Mouse (Mus musculus): Measurements from ENCODE around the gene Grin2c. TPM values are rescaled to one million over a fixed set of nuclear protein-coding genes. Genes with fewer than 3 reads are reported as not detected.

Grin2c gene
- polyA plus RNA-seq, 1 experiment from 2014 or later, result 0.24 TPM

DNA sequence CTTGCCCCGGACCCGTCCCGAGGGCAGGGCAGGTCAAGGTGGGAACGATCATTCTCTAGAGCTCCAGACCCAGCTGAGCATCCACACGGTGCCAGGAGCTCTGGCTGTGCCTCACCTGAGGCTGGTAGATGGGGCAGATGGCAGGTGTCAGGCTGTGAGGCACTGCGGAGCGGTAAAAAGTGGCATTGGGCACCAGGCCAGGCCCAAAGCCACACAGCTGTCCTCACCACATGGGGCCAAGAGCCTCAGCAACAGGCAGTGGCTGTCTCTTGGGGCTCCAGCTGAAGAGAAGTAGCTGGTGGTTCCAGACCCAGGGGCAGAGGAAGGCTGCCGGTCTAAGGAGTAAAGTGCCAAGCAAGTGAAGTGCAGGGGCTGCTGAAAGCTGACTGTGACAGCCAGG is 20.7 kb downstream of the Grin2c start:
- H3K9ac ChIP-seq (replicated peaks; ENCODE audit: low read depth, low read length), result no peak overlapping the region
- H3K9me3 ChIP-seq (ENCODE audit: control insufficient read depth, low read length), result no peaks in the 10 kb centered on the region
- 42% methylated on average over 8 of the region's 8 CpGs for WGBS
- no peak for ATAC-seq (ENCODE audit: low read depth)
- H3K4me1 ChIP-seq (ENCODE audit: control insufficient read depth, insufficient read depth, low read length), result peaks cover 15% of the 10 kb centered on the region
- no peak overlapping the region for H3K4me3 ChIP-seq (ENCODE audit: low read depth, low read length)
- no peak overlapping the region for H3K4me2 ChIP-seq (ENCODE audit: low read depth, low read length)
- no peak overlapping the region for H3K27ac ChIP-seq (ENCODE audit: low read depth, low read length)
- H3K27me3 ChIP-seq (ENCODE audit: control insufficient read depth, insufficient read depth, low read length), result peaks cover 31% of the 10 kb centered on the region
- no peaks in the 10 kb centered on the region; the same call in 1 of the 2 replicates for H3K36me3 ChIP-seq (ENCODE audit: control insufficient read depth, insufficient read depth, low read length)

DNA sequence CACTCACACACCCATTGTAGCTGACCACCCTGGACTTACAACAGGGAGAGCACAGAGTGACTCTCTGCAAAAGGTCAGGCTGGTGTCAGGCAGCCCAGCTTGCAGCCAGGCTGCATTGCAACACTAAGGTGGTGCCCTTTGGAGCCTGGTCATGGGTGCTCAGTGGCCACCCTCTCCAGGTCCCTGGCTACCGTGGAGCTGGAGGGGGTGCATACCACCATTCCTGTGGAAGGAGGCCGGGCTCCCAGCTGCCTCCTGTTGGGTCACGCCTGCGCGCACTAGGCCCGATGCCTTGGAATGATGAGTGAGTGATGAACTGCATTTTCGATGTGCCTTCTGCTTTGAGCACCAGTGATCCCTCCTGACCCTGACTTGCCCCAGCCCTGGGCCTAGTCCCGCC is 22.2 kb downstream of the Grin2c start:
- peaks cover 15% of the 10 kb centered on the region for H3K4me1 ChIP-seq (ENCODE audit: control insufficient read depth, insufficient read depth, low read length)
- no peak overlapping the region for H3K9ac ChIP-seq (replicated peaks; ENCODE audit: low read depth, low read length)
- WGBS, result 89% methylated on average over 8 of the region's 8 CpGs
- no peak overlapping the region for H3K4me2 ChIP-seq (ENCODE audit: low read depth, low read length)
- H3K36me3 ChIP-seq (ENCODE audit: control insufficient read depth, insufficient read depth, low read length), result no peaks in the 10 kb centered on the region; the same call in 1 of the 2 replicates
- no peak overlapping the region for H3K4me3 ChIP-seq (ENCODE audit: low read depth, low read length)
- no peak overlapping the region for H3K27ac ChIP-seq (ENCODE audit: low read depth, low read length)
- peaks cover 18% of the 10 kb centered on the region for H3K27me3 ChIP-seq (ENCODE audit: control insufficient read depth, insufficient read depth, low read length)
- no peak for ATAC-seq (ENCODE audit: low read depth)
- no peaks in the 10 kb centered on the region for H3K9me3 ChIP-seq (ENCODE audit: control insufficient read depth, low read length)

DNA sequence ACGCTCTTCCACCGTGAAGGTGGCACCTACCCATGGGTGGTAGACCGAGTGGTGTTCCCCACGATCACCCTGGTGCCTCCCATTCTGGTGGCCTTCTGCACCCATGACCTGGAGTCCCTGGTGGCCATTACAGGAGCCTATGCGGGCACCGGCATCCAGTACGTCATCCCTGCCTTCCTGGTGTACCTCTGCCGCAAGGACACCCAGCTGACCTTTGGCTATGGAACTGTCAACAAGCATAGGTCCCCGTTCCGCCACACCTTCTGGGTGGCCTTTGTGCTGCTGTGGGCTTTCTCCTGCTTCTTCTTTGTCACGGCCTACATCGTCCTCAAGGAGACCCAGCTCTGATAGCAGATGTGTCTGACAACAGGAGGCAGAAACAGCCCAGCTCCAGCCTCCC is 23.3 kb downstream of the Grin2c start:
- Histone ChIP-seq H3K27ac (ENCODE audit: low read depth, low read length) (no peak overlapping the region), H3K4me3 (ENCODE audit: low read depth, low read length) (no peak overlapping the region), H3K9me3 (ENCODE audit: control insufficient read depth, low read length) (no peaks in the 10 kb centered on the region), H3K9ac (replicated peaks; ENCODE audit: low read depth, low read length) (no peak overlapping the region), H3K4me2 (ENCODE audit: low read depth, low read length) (no peak overlapping the region), H3K4me1 (ENCODE audit: control insufficient read depth, insufficient read depth, low read length) (peaks cover 13% of the 10 kb centered on the region), H3K27me3 (ENCODE audit: control insufficient read depth, insufficient read depth, low read length) (peaks cover 8% of the 10 kb centered on the region), H3K36me3 (ENCODE audit: control insufficient read depth, insufficient read depth, low read length) (no peaks in the 10 kb centered on the region; the same call in 1 of the 2 replicates)
- WGBS, result 95% methylated on average over 12 of the region's 12 CpGs
- ATAC-seq (ENCODE audit: low read depth), result no peak

DNA sequence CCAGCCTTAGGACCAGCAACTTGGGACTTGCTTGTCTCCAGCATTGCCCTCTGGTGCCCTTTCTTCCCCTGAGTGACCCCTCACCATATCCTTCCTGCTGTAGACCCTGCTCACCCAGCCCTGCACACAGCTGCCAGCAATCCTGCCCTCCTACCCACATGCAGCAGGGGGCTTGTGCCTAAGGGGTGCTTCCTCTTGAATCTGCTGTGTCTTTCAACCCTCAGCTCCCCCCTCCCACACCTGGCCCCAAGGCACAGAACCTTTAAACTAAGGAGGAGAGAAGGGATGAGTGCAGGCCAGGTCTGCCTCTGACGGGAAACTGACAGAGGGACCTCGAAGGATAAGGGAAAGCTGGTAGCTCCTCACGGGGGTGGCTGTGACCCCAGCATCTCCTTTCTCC is 24.3 kb downstream of the Grin2c start:
- no peaks in the 10 kb centered on the region; the same call in 1 of the 2 replicates for H3K36me3 ChIP-seq (ENCODE audit: control insufficient read depth, insufficient read depth, low read length)
- peaks cover 13% of the 10 kb centered on the region for H3K4me1 ChIP-seq (ENCODE audit: control insufficient read depth, insufficient read depth, low read length)
- H3K27me3 ChIP-seq (ENCODE audit: control insufficient read depth, insufficient read depth, low read length), result no peaks in the 10 kb centered on the region; the same call in 1 of the 2 replicates
- no peak for ATAC-seq (ENCODE audit: low read depth)
- H3K27ac ChIP-seq (ENCODE audit: low read depth, low read length), result no peak overlapping the region
- H3K9ac ChIP-seq (replicated peaks; ENCODE audit: low read depth, low read length), result no peak overlapping the region
- H3K9me3 ChIP-seq (ENCODE audit: control insufficient read depth, low read length), result no peaks in the 10 kb centered on the region
- no peak overlapping the region for H3K4me3 ChIP-seq (ENCODE audit: low read depth, low read length)
- 77% methylated on average over 3 of the region's 3 CpGs for WGBS
- H3K4me2 ChIP-seq (ENCODE audit: low read depth, low read length), result no peak overlapping the region

DNA sequence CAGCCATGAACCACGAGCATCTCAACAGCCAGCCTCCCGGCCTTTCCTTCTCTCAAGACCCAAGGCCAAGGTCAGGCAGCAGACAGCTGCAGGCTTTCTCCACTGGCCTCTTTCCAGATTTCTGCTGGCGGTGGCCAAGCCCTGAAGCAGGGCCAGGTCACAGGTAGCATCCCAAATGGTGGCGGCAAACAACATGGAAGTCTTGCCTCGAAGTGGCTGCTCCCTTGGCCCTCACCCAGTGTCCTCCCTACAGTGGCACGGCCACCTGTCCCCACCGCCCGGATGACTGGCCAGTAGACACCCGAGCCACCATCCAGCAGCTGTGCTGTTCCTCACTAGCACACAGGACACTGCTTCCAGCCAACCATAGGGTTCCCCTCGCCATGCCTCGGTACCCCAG is 25.6 kb downstream of the Grin2c start:
- Histone ChIP-seq H3K36me3 (ENCODE audit: control insufficient read depth, insufficient read depth, low read length) (no peaks in the 10 kb centered on the region; the same call in 1 of the 2 replicates), H3K9me3 (ENCODE audit: control insufficient read depth, low read length) (no peaks in the 10 kb centered on the region), H3K9ac (replicated peaks; ENCODE audit: low read depth, low read length) (0 out of 2 replicates have a peak overlapping the region, but pooled peaks have one; percentile 8), H3K4me2 (ENCODE audit: low read depth, low read length) (no peak overlapping the region), H3K4me1 (ENCODE audit: control insufficient read depth, insufficient read depth, low read length) (peaks cover 13% of the 10 kb centered on the region), H3K27me3 (ENCODE audit: control insufficient read depth, insufficient read depth, low read length) (no peaks in the 10 kb centered on the region; the same call in 1 of the 2 replicates), H3K27ac (ENCODE audit: low read depth, low read length) (no peak overlapping the region), H3K4me3 (ENCODE audit: low read depth, low read length) (no peak overlapping the region)
- WGBS, result 54% methylated on average over 11 of the region's 11 CpGs
- no peak for ATAC-seq (ENCODE audit: low read depth)

DNA sequence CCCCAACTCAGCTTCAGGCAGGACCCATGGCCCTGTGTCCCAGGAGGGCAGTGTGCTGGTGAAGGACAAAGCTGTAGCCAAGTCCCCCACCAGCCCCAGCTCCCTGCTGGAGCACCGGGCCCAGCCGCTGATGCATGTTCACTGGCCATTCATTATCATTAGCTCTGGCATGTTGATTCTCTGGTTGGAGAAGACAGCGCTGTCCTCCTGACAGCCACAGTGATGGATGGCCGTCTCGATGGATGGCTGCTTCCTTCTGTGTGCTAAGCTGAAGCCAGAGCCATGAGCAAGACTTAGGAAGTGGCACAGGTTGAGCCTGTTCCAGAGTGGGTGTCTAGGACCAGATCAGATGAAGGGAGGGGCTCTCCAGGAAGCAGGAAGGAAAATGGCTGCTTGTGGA is 30.5 kb downstream of the Grin2c start:
- no peaks in the 10 kb centered on the region for H3K36me3 ChIP-seq (ENCODE audit: control insufficient read depth, insufficient read depth, low read length)
- peaks cover 45% of the 10 kb centered on the region for H3K4me1 ChIP-seq (ENCODE audit: control insufficient read depth, insufficient read depth, low read length)
- ATAC-seq (ENCODE audit: low read depth), result peak; percentile 39; the same call in 1 of the 2 replicates
- whole genome bisulfite sequencing, result 4% methylated on average over 5 of the region's 5 CpGs
- H3K9me3 ChIP-seq (ENCODE audit: control insufficient read depth, low read length), result no peaks in the 10 kb centered on the region
- no peak overlapping the region for H3K4me3 ChIP-seq (ENCODE audit: low read depth, low read length)
- H3K27me3 ChIP-seq (ENCODE audit: control insufficient read depth, insufficient read depth, low read length), result no peaks in the 10 kb centered on the region
- H3K4me2 ChIP-seq (ENCODE audit: low read depth, low read length), result no peak overlapping the region
- peak overlapping the region; percentile 44 for H3K27ac ChIP-seq (ENCODE audit: low read depth, low read length)
- no peak overlapping the region for H3K9ac ChIP-seq (replicated peaks; ENCODE audit: low read depth, low read length)

DNA sequence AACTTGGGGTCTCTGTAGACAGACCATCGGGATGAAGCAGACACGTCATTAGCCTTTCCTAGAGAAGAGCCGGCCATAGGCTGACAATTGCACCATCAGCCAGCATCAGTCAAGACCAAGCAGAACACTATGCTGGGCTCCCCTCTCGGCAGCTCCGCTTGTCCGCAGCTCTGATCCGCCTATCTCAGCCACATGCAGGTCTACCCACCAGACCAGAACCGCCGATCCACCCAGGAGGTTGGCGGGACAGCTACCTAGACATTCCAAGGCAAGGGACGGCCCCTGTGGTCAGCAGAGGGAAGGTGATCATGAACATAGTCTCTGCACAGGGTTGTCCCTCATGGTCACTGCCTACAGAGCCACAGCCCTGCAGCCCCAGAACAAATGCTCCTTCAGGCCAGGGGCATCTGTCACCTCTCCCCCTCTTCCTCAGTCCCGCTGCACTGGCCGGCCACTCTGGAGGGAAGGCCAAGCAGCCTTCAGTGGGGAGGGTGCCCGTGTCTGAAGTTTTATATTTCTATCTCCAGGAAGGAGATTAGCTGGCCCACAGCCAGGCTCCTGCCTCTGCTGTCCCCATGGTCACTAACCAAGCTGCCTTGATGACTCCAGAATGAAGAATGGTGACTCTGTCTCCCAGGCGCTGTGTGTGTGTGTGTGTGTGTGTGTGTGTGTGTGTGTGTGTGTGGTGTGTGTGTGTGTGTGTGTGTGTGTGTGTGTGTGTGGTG is 32.6 kb downstream of the Grin2c start:
- Histone ChIP-seq H3K9ac (replicated peaks; ENCODE audit: low read depth, low read length) (no peak overlapping the region), H3K36me3 (ENCODE audit: control insufficient read depth, insufficient read depth, low read length) (no peaks in the 10 kb centered on the region), H3K27ac (ENCODE audit: low read depth, low read length) (no peak overlapping the region), H3K4me2 (ENCODE audit: low read depth, low read length) (no peak overlapping the region), H3K4me3 (ENCODE audit: low read depth, low read length) (no peak overlapping the region), H3K27me3 (ENCODE audit: control insufficient read depth, insufficient read depth, low read length) (no peaks in the 10 kb centered on the region), H3K4me1 (ENCODE audit: control insufficient read depth, insufficient read depth, low read length) (peaks cover 46% of the 10 kb centered on the region), H3K9me3 (ENCODE audit: control insufficient read depth, low read length) (no peaks in the 10 kb centered on the region)
- 81% methylated on average over 14 of the region's 15 CpGs for WGBS
- no peak for ATAC-seq (ENCODE audit: low read depth)

DNA sequence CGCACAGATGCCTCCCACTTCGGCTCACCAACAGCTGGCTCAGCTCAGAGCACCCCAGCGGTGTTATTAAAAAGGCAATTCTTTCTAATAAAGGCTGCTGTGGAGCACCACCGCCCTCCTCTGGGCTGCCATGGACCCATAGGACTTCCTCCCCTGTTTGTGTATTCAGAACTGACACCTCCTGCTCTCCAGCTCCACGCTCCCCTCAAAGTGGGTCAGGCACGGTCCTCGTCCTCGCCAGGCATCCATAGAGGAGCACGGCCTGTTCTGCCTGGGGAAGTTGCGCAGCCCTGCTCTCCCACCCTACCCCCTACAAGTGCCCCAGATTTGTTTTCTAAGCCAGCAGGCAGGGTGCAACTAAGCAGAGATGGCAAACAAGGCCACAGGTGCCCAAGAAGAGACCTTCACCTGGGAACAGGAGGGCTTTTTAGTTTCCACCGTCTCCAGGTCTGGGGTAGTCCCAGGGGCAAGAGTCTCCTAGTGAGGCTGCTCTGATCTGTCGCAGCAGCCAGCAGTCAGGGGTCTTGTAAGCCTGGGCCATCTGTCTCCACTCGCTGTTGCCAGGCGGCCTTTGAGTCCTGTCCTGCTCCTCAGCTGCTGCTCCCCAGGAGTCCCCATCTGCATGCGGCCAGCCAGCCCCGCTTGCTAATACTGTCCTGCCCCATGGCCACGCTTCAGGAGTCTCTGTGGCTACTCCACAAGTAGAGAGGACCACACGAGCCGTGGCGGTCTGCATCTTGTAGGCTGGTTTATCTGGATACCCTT is 33.3 kb downstream of the Grin2c start:
- ATAC-seq (ENCODE audit: low read depth), result no peak
- H3K9ac ChIP-seq (replicated peaks; ENCODE audit: low read depth, low read length), result no peak overlapping the region
- H3K27me3 ChIP-seq (ENCODE audit: control insufficient read depth, insufficient read depth, low read length), result no peaks in the 10 kb centered on the region
- H3K9me3 ChIP-seq (ENCODE audit: control insufficient read depth, low read length), result no peaks in the 10 kb centered on the region
- no peak overlapping the region for H3K4me3 ChIP-seq (ENCODE audit: low read depth, low read length)
- H3K4me2 ChIP-seq (ENCODE audit: low read depth, low read length), result no peak overlapping the region
- H3K27ac ChIP-seq (ENCODE audit: low read depth, low read length), result no peak overlapping the region
- H3K4me1 ChIP-seq (ENCODE audit: control insufficient read depth, insufficient read depth, low read length), result peaks cover 46% of the 10 kb centered on the region
- 33% methylated on average over 20 of the region's 20 CpGs for WGBS
- no peaks in the 10 kb centered on the region for H3K36me3 ChIP-seq (ENCODE audit: control insufficient read depth, insufficient read depth, low read length)

DNA sequence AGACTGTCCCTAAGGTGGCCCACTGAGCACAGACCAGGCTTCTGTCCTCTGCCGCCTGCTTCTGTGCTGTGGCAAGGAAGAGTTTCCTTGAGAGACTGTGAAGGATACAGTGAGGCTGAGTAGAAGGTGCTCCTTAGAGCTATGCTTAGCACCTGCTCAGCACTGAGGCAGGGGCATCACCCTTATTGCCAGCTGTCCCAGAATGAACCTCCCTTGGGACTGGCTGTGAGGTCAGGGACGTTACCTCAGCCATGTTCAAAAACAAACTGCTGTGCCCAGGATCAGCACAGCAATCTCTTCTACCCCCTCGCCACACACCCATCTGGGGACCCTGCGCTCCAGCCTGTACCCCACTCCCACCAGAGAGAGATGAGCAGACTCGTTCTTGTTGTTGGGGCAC is 34.2 kb downstream of the Grin2c start:
- WGBS, result 80% methylated on average over 5 of the region's 5 CpGs
- no peaks in the 10 kb centered on the region for H3K36me3 ChIP-seq (ENCODE audit: control insufficient read depth, insufficient read depth, low read length)
- no peak overlapping the region for H3K4me3 ChIP-seq (ENCODE audit: low read depth, low read length)
- H3K9ac ChIP-seq (replicated peaks; ENCODE audit: low read depth, low read length), result no peak overlapping the region
- H3K27ac ChIP-seq (ENCODE audit: low read depth, low read length), result no peak overlapping the region
- H3K9me3 ChIP-seq (ENCODE audit: control insufficient read depth, low read length), result no peaks in the 10 kb centered on the region
- peaks cover 47% of the 10 kb centered on the region for H3K4me1 ChIP-seq (ENCODE audit: control insufficient read depth, insufficient read depth, low read length)
- no peak for ATAC-seq (ENCODE audit: low read depth)
- no peaks in the 10 kb centered on the region for H3K27me3 ChIP-seq (ENCODE audit: control insufficient read depth, insufficient read depth, low read length)
- H3K4me2 ChIP-seq (ENCODE audit: low read depth, low read length), result no peak overlapping the region
